Mouse (Mus musculus) lung, postnatal 10 days (tissue): ENCODE measurements around the gene Bglap.

Experiments
- DNase-seq: peaks from one replicate; pipeline ENCODE4 v3.0.0; 2021

The Bglap gene

GRCm38 (mm10) chr3:88338316-88338715, 45.9 kb downstream of the Bglap start:
- no peak for DNase-seq

- DNase-seq, result no peak
Observed at GRCm38 (mm10) chr3:88337367-88338020, 46.8 kb downstream of the Bglap start.

- peak; percentile 98 for DNase-seq
Observed at GRCm38 (mm10) chr3:88336058-88337013, 47.9 kb downstream of the Bglap start, which contains the start of the genes Tmem79 and Smg5. Gene Tmem79, minus strand, starts transcription at chr3:88336148. Gene Smg5, plus strand, starts transcription at chr3:88336260.

- no peak for DNase-seq
Observed at GRCm38 (mm10) chr3:88335436-88336053, 48.7 kb downstream of the Bglap start.

- DNase-seq, result no peak
Observed at GRCm38 (mm10) chr3:88334902-88335435, 49.3 kb downstream of the Bglap start.

GRCm38 (mm10) chr3:88334029-88334658, 50.1 kb downstream of the Bglap start:
- DNase-seq, result peak; percentile 47
